Mouse (Mus musculus): Measurements from ENCODE around the gene Tbc1d23. TPM values are rescaled to one million over a fixed set of nuclear protein-coding genes. Genes with fewer than 3 reads are reported as not detected.

Gene Tbc1d23
- polyA plus RNA-seq, 2 experiments = 5.4 to 6.6 TPM

- H3K36me3 ChIP-seq (replicated peaks; ENCODE audit: control insufficient read depth, insufficient read depth, low read depth) = peaks cover 22% of the 10 kb centered on the region
- no peaks in the 10 kb centered on the region for H3K27me3 ChIP-seq (ENCODE audit: control insufficient read depth, insufficient read depth, low read length)
- no peak overlapping the region for H3K4me2 ChIP-seq (ENCODE audit: low read depth)
- peaks cover 0 to 3% of the 10 kb centered on the region in 2 experiments; a peak in 2 of 4 replicates for H3K4me1 ChIP-seq (replicated peaks; ENCODE audit: control insufficient read depth in 2 of 2, insufficient read depth in 2 of 2, low read length in 1 of 2)
- DNase-seq (ENCODE audit: low read depth in 3 of 3, low spot score in 3 of 3) = no peak
- no peak overlapping the region for H3K4me3 ChIP-seq (ENCODE audit: insufficient read depth in 1 of 2, low read depth in 2 of 2, low read length in 2 of 2)
- 75% methylated on average over 4 of the region's 4 CpGs for WGBS (ENCODE audit: insufficient replicate concordance)
- no peak overlapping the region for H3K27ac ChIP-seq
- H3K9me3 ChIP-seq (ENCODE audit: control insufficient read depth, low read length) = no peaks in the 10 kb centered on the region
- no peak for ATAC-seq (ENCODE audit: insufficient read depth)
- H3K9ac ChIP-seq (replicated peaks) = no peak overlapping the region
- no peak for TF ChIP-seq CTCF (IDR thresholded peaks at IDR 0.05; ENCODE audit: low read depth)
- TF ChIP-seq EP300 (IDR thresholded peaks at IDR 0.05; ENCODE audit: low read depth) = no peak
Observed at GRCm38 (mm10) chr16:57151437-57151836, 79.9 kb downstream of the Tbc1d23 start.

GRCm38 (mm10) chr16:57144741-57145140, 86.6 kb downstream of the Tbc1d23 start:
- no peaks in the 10 kb centered on the region for H3K27me3 ChIP-seq (ENCODE audit: control insufficient read depth, insufficient read depth, low read length)
- no peaks in the 10 kb centered on the region for H3K9me3 ChIP-seq (ENCODE audit: control insufficient read depth, low read length)
- TF ChIP-seq CTCF (IDR thresholded peaks at IDR 0.05; ENCODE audit: low read depth) (no peak), EP300 (IDR thresholded peaks at IDR 0.05; ENCODE audit: low read depth) (no peak)
- H3K4me2 ChIP-seq (ENCODE audit: low read depth) = no peak overlapping the region
- no peak overlapping the region for H3K27ac ChIP-seq
- DNase-seq (ENCODE audit: low read depth in 3 of 3, low spot score in 3 of 3) = no peak
- no peak for ATAC-seq (ENCODE audit: insufficient read depth)
- H3K36me3 ChIP-seq (replicated peaks; ENCODE audit: control insufficient read depth, insufficient read depth, low read depth) = peaks cover 12% of the 10 kb centered on the region
- no peaks in the 10 kb centered on the region for H3K4me1 ChIP-seq (replicated peaks; ENCODE audit: control insufficient read depth in 2 of 2, insufficient read depth in 2 of 2, low read length in 1 of 2)
- H3K9ac ChIP-seq (replicated peaks) = no peak overlapping the region
- H3K4me3 ChIP-seq (ENCODE audit: insufficient read depth in 1 of 2, low read depth in 2 of 2, low read length in 2 of 2) = no peak overlapping the region
- WGBS (ENCODE audit: insufficient replicate concordance) = 89% methylated on average over 5 of the region's 5 CpGs

GRCm38 (mm10) chr16:57133611-57134010, 97.7 kb downstream of the Tbc1d23 start:
- WGBS (ENCODE audit: insufficient replicate concordance) = 79% methylated on average over 6 of the region's 6 CpGs
- no peak for ATAC-seq (ENCODE audit: insufficient read depth)
- peaks cover 17% of the 10 kb centered on the region for H3K36me3 ChIP-seq (replicated peaks; ENCODE audit: control insufficient read depth, insufficient read depth, low read depth)

GRCm38 (mm10) chr16:57132326-57132725, 99.0 kb downstream of the Tbc1d23 start:
- 26% methylated on average over 1 of the region's 1 CpGs for WGBS (ENCODE audit: insufficient replicate concordance)
- Histone ChIP-seq H3K4me3 (ENCODE audit: insufficient read depth in 1 of 2, low read depth in 2 of 2, low read length in 2 of 2) (no peak overlapping the region), H3K27ac (no peak overlapping the region), H3K4me1 (replicated peaks; ENCODE audit: control insufficient read depth in 2 of 2, insufficient read depth in 2 of 2, low read length in 1 of 2) (peaks cover 0 to 5% of the 10 kb centered on the region in 2 experiments; a peak in 1 of 4 replicates), H3K4me2 (ENCODE audit: low read depth) (no peak overlapping the region), H3K9me3 (ENCODE audit: control insufficient read depth, low read length) (no peaks in the 10 kb centered on the region), H3K9ac (replicated peaks) (no peak overlapping the region), H3K36me3 (replicated peaks; ENCODE audit: control insufficient read depth, insufficient read depth, low read depth) (peaks cover 17% of the 10 kb centered on the region), H3K27me3 (ENCODE audit: control insufficient read depth, insufficient read depth, low read length) (no peaks in the 10 kb centered on the region)
- TF ChIP-seq CTCF (IDR thresholded peaks at IDR 0.05; ENCODE audit: low read depth) = no peak
- TF ChIP-seq EP300 (IDR thresholded peaks at IDR 0.05; ENCODE audit: low read depth) = no peak
- no peak for DNase-seq (ENCODE audit: low read depth in 3 of 3, low spot score in 3 of 3)
- ATAC-seq (ENCODE audit: insufficient read depth) = no peak

More at GRCm38 (mm10) chr16:57133611-57134010, 97.7 kb downstream of the Tbc1d23 start:
- Histone ChIP-seq H3K27ac (no peak overlapping the region), H3K4me1 (replicated peaks; ENCODE audit: control insufficient read depth in 2 of 2, insufficient read depth in 2 of 2, low read length in 1 of 2) (peaks cover 0 to 5% of the 10 kb centered on the region in 2 experiments; a peak in 1 of 4 replicates), H3K4me2 (ENCODE audit: low read depth) (no peak overlapping the region), H3K4me3 (ENCODE audit: insufficient read depth in 1 of 2, low read depth in 2 of 2, low read length in 2 of 2) (no peak overlapping the region), H3K9me3 (ENCODE audit: control insufficient read depth, low read length) (no peaks in the 10 kb centered on the region), H3K27me3 (ENCODE audit: control insufficient read depth, insufficient read depth, low read length) (no peaks in the 10 kb centered on the region), H3K9ac (replicated peaks) (no peak overlapping the region)
- no peak for TF ChIP-seq CTCF (IDR thresholded peaks at IDR 0.05; ENCODE audit: low read depth)
- TF ChIP-seq EP300 (IDR thresholded peaks at IDR 0.05; ENCODE audit: low read depth) = no peak
- no peak for DNase-seq (ENCODE audit: low read depth in 3 of 3, low spot score in 3 of 3)

GRCm38 (mm10) chr16:57131544-57131943, 99.8 kb downstream of the Tbc1d23 start:
- H3K27ac ChIP-seq = no peak overlapping the region
- no peaks in the 10 kb centered on the region for H3K27me3 ChIP-seq (ENCODE audit: control insufficient read depth, insufficient read depth, low read length)
- no peak overlapping the region for H3K9ac ChIP-seq (replicated peaks)
- TF ChIP-seq EP300 (IDR thresholded peaks at IDR 0.05; ENCODE audit: low read depth) (no peak), CTCF (IDR thresholded peaks at IDR 0.05; ENCODE audit: low read depth) (no peak)
- peaks cover 0 to 5% of the 10 kb centered on the region in 2 experiments; a peak in 1 of 4 replicates for H3K4me1 ChIP-seq (replicated peaks; ENCODE audit: control insufficient read depth in 2 of 2, insufficient read depth in 2 of 2, low read length in 1 of 2)
- H3K9me3 ChIP-seq (ENCODE audit: control insufficient read depth, low read length) = no peaks in the 10 kb centered on the region
- H3K4me3 ChIP-seq (ENCODE audit: insufficient read depth in 1 of 2, low read depth in 2 of 2, low read length in 2 of 2) = no peak overlapping the region
- no peak overlapping the region for H3K4me2 ChIP-seq (ENCODE audit: low read depth)
- no peak for ATAC-seq (ENCODE audit: insufficient read depth)
- 74% methylated on average over 4 of the region's 4 CpGs for WGBS (ENCODE audit: insufficient replicate concordance)
- no peak for DNase-seq (ENCODE audit: low read depth in 3 of 3, low spot score in 3 of 3)
- peaks cover 12% of the 10 kb centered on the region for H3K36me3 ChIP-seq (replicated peaks; ENCODE audit: control insufficient read depth, insufficient read depth, low read depth)

All from liver, embryonic 14.5 days (tissue).